Mouse (Mus musculus) R1 (cell line): ENCODE measurements around the gene Robo4.

Experiments
- DNase-seq: peaks from one replicate; pipeline ENCODE4 v3.0.0-alpha.2; 2018; ENCODE audit warnings: low read depth, low spot score

Gene Robo4

GRCm38 (mm10) chr9:37401802-37402201 is at the start of gene Robo4:
Gene Robo4, plus strand, starts transcription at chr9:37401897.
- peak; percentile 92 for DNase-seq

GRCm38 (mm10) chr9:37354485-37354884 is 47.2 kb upstream of the Robo4 start:
- DNase-seq: no peak

GRCm38 (mm10) chr9:37358713-37359330 is 42.9 kb upstream of the Robo4 start:
- no peak for DNase-seq

- peak; percentile 69 for DNase-seq
Measured at GRCm38 (mm10) chr9:37359331-37360220, 42.1 kb upstream of the Robo4 start.

GRCm38 (mm10) chr9:37362084-37362483 is 39.6 kb upstream of the Robo4 start:
- no peak for DNase-seq

GRCm38 (mm10) chr9:37362881-37363280 is 38.8 kb upstream of the Robo4 start:
- DNase-seq: no peak

- no peak for DNase-seq
Measured at GRCm38 (mm10) chr9:37363551-37363950, 38.1 kb upstream of the Robo4 start.

GRCm38 (mm10) chr9:37364392-37364791 is 37.3 kb upstream of the Robo4 start:
- no peak for DNase-seq

- peak; percentile 62 for DNase-seq
Measured at GRCm38 (mm10) chr9:37365706-37366105, 36.0 kb upstream of the Robo4 start.

- no peak for DNase-seq
Measured at GRCm38 (mm10) chr9:37367301-37368080, 34.2 kb upstream of the Robo4 start, which contains the start of gene Hepacam. Gene Hepacam, plus strand, starts transcription at chr9:37367351.

- no peak for DNase-seq
Measured at GRCm38 (mm10) chr9:37368081-37368830, 33.4 kb upstream of the Robo4 start.

- peak; percentile 60 for DNase-seq
Measured at GRCm38 (mm10) chr9:37368860-37369259, 32.8 kb upstream of the Robo4 start.

GRCm38 (mm10) chr9:37371232-37371801 is 30.4 kb upstream of the Robo4 start:
- DNase-seq: no peak

GRCm38 (mm10) chr9:37375718-37376117 is 26.0 kb upstream of the Robo4 start:
- DNase-seq: peak; percentile 36

GRCm38 (mm10) chr9:37383161-37383560 is 18.5 kb upstream of the Robo4 start:
- no peak for DNase-seq

- DNase-seq: peak; percentile 81
Measured at GRCm38 (mm10) chr9:37384284-37385182, 17.2 kb upstream of the Robo4 start.

- peak; percentile 81 for DNase-seq
Measured at GRCm38 (mm10) chr9:37390891-37391290, 10.8 kb upstream of the Robo4 start.

GRCm38 (mm10) chr9:37392071-37392470 is 9.6 kb upstream of the Robo4 start:
- peak; percentile 64 for DNase-seq

- no peak for DNase-seq
Measured at GRCm38 (mm10) chr9:37393482-37394131, 8.1 kb upstream of the Robo4 start.
